Mouse (Mus musculus) embryonic facial prominence, embryonic 12.5 days (tissue): Measurements from ENCODE around the gene Ogfod3. TPM values are rescaled to one million over a fixed set of nuclear protein-coding genes. Genes with fewer than 3 reads are reported as not detected.

ENCODE experiments used
- ATAC-seq: fragments of 200-750 bp; cut with Nextera tagmentation; 2 replicates; pipeline ENCODE4 v1.8.0; 2017; ENCODE audit not compliant: insufficient number of reproducible peaks, insufficient read depth, low FRiP score, low TSS enrichment
- H3K27ac ChIP-seq: fragments of 300-500 bp; sonication (generic); 2 replicates; pipeline ENCODE4 v1.5.1; 2016; ENCODE audit warnings: mild to moderate bottlenecking
- H3K27me3 ChIP-seq: fragments of 300-500 bp; sonication (generic); 2 replicates; pipeline ENCODE4 v1.6.1; 2016; ENCODE audit warnings: mild to moderate bottlenecking, moderate library complexity
- H3K36me3 ChIP-seq: fragments of 300-500 bp; sonication (generic); 2 replicates; pipeline ENCODE4 v1.6.1; 2016; ENCODE audit warnings: mild to moderate bottlenecking
- H3K4me1 ChIP-seq: fragments of 300-500 bp; sonication (generic); 2 replicates; pipeline ENCODE4 v1.6.1; 2016
- H3K4me2 ChIP-seq: fragments of 300-500 bp; sonication (generic); replicated peaks from 2 replicates; pipeline ENCODE4 v1.6.1; 2016; ENCODE audit warnings: mild to moderate bottlenecking, moderate library complexity
- H3K4me3 ChIP-seq: fragments of 300-500 bp; sonication (generic); 2 replicates; pipeline ENCODE4 v1.5.1; 2016; ENCODE audit warnings: mild to moderate bottlenecking
- H3K9ac ChIP-seq: fragments of 300-500 bp; sonication (generic); 2 replicates; pipeline ENCODE4 v1.6.1; 2016; ENCODE audit warnings: mild to moderate bottlenecking, moderate library complexity
- H3K9me3 ChIP-seq: fragments of 300-500 bp; sonication (generic); 2 replicates; pipeline ENCODE4 v1.6.1; 2016; ENCODE audit warnings: mild to moderate bottlenecking, moderate library complexity
- WGBS: fragments of 180-500 bp; shearing (Covaris S2); methylation state at CpG from one replicate; pipeline ENCODE4 v1.1.7; 2016; 5-methylcytosine and 5-hydroxymethylcytosine counted together
- polyA plus RNA-seq: library from polyadenylated mRNA; unstranded; fragments of >200 nt; fragmentation: Nextera tagmentation; extraction: Ambion mirVana; gene quantifications from 2 replicates; pipeline ENCODE4 v1.2.1, GENCODE M21; 2016

The Ogfod3 gene
- polyA plus RNA-seq, 1 experiment from 2014 or later: 22.9 TPM

DNA sequence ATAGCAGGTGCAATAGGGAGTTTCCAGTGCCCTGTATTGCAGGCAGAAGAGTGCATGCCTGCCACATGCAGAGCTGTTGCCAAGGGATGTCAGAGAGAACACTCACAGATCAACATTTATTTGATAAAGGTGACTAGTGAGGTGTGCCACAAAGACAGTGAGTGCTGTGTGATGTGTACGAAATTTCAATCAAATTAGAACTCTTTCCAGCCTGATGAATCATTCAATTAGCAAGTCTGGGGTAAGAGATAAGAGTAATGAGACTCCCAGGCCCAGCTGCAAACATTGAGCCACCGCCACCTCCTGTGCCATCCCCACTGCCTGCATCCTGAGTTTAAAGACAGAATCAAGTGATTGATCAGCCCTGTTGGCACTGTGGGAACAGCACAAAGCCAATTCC lies 11.8 kb downstream of the Ogfod3 start:
- no peak overlapping the region for H3K4me2 ChIP-seq
- ATAC-seq: no peak
- no peak overlapping the region for H3K4me3 ChIP-seq
- H3K36me3 ChIP-seq: peaks cover 8% of the 10 kb centered on the region; the same call in 1 of the 2 replicates
- no peaks in the 10 kb centered on the region for H3K4me1 ChIP-seq
- H3K27ac ChIP-seq: no peak overlapping the region
- H3K9ac ChIP-seq: no peak overlapping the region
- no peaks in the 10 kb centered on the region for H3K27me3 ChIP-seq
- 76% methylated on average over 2 of the region's 2 CpGs for WGBS
- no peaks in the 10 kb centered on the region for H3K9me3 ChIP-seq

DNA sequence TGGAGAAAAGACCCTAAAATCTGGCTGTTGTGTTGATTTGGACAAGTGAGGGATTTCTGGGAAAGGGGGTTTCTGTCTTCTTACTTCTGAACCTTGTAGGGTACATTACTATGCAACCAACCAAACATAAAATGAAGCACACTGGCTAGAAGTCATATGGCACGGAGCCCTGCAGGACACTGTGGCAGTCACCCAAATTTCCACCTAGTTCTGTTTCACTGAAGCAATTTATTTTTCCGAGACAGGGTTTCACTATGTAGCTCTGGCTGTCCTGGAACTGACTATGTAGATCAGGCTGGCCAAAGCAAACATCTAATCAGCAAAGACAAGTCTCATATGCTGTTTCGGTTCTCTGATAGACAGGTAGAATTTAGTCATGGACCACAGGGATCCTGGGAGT lies 14.8 kb downstream of the Ogfod3 start:
- Histone ChIP-seq H3K4me1 (no peaks in the 10 kb centered on the region), H3K9ac (no peak overlapping the region), H3K27me3 (no peaks in the 10 kb centered on the region), H3K4me2 (no peak overlapping the region), H3K36me3 (peaks cover 8% of the 10 kb centered on the region; the same call in 1 of the 2 replicates), H3K9me3 (no peaks in the 10 kb centered on the region), H3K27ac (no peak overlapping the region), H3K4me3 (no peak overlapping the region)
- WGBS: 87% methylated on average over 3 of the region's 3 CpGs
- ATAC-seq: no peak

DNA sequence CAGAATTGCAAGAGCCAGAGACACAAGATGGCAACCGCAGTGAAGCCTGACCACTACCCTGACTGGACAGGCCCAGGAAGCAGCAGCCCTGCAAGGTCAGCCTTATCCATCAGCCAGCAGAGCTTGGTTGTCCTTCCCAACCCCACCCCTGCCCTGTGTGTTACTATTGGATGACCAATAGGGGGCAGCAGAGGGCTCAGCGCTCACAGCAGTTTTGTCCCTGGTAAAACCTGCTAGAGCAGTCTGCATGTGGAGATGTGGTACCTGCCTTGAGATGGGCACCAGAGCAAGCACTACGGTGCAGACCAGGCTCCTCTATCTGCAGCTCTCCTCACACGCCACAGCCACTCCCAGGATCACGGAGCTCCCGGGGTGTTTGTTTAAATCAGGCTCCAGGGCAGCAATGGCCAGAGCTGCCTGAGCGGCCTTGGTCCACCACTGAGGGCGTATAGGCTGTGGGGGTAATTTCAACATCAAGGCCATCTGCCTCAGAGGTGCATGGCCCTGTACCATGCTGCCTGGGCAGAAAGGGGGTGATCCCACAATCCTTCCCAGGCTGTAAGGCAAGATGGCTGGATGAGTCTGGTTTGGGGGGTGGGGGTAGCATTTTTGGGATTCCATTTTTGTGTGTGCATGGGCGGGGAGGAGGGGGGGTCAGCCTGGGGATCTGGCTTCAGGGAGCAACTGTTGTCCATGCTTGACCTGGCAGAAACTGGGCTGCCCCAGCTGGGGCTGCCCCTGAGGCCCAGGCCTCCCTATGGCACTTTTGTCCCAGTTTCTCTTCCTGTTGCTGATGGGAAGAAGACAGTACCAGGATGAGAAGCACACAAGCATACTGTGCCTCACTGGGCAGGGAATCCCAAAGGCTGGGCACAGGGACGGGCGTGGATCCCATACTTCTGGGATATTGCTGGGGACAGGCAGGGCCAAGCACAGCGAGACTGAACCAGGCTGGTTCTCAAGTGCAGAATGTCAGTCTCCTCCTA lies 27.9 kb downstream of the Ogfod3 start:
- Histone ChIP-seq H3K9ac (no peak overlapping the region), H3K4me1 (no peaks in the 10 kb centered on the region), H3K4me3 (no peak overlapping the region), H3K4me2 (no peak overlapping the region), H3K9me3 (no peaks in the 10 kb centered on the region), H3K27me3 (no peaks in the 10 kb centered on the region), H3K36me3 (peaks cover 4% of the 10 kb centered on the region; the same call in 1 of the 2 replicates), H3K27ac (no peak overlapping the region)
- 56% methylated on average over 12 of the region's 12 CpGs for WGBS
- ATAC-seq: peak; percentile 73; the same call in 1 of the 2 replicates

DNA sequence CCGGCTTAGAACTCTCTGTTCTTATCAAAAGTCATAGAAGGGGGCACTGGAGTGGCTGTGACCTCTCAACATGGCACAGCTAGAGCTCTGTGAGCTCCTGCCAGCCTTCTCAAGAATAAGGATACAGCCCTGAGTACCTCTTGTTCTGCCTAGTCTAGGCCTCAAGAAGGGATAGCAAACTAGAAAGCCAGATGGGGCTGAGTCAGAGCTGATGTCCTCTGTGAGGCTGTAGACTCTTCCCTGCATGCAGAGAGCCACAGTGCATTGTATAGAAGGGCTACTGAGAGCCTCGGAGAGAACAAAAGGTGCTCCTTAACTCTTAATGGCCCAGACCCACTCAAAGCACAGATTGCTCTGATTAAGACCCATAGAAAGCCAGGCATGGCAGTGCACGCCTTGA lies 30.3 kb downstream of the Ogfod3 start:
- Histone ChIP-seq H3K4me3 (no peak overlapping the region), H3K27ac (no peak overlapping the region), H3K9me3 (no peaks in the 10 kb centered on the region), H3K27me3 (no peaks in the 10 kb centered on the region), H3K36me3 (no peaks in the 10 kb centered on the region), H3K4me1 (no peaks in the 10 kb centered on the region), H3K9ac (no peak overlapping the region), H3K4me2 (no peak overlapping the region)
- 49% methylated on average over 3 of the region's 3 CpGs for WGBS
- ATAC-seq: no peak

- H3K4me2 ChIP-seq: no peak overlapping the region
- no peak overlapping the region for H3K9ac ChIP-seq
- WGBS: 83% methylated on average over 5 of the region's 5 CpGs
- H3K36me3 ChIP-seq: no peaks in the 10 kb centered on the region
- no peak overlapping the region for H3K4me3 ChIP-seq
- no peaks in the 10 kb centered on the region for H3K27me3 ChIP-seq
- H3K4me1 ChIP-seq: no peaks in the 10 kb centered on the region
- ATAC-seq: no peak
- H3K27ac ChIP-seq: no peak overlapping the region
- H3K9me3 ChIP-seq: no peaks in the 10 kb centered on the region
Measured at GRCm38 (mm10) chr11:121173203-121173602, 31.3 kb downstream of the Ogfod3 start.

GRCm38 (mm10) chr11:121163751-121164150 lies 40.8 kb downstream of the Ogfod3 start:
- Histone ChIP-seq H3K27me3 (no peaks in the 10 kb centered on the region; the same call in 1 of the 2 replicates), H3K27ac (no peak overlapping the region), H3K4me1 (no peaks in the 10 kb centered on the region; the same call in 1 of the 2 replicates), H3K9me3 (no peaks in the 10 kb centered on the region), H3K4me2 (no peak overlapping the region), H3K9ac (no peak overlapping the region), H3K4me3 (no peak overlapping the region), H3K36me3 (no peaks in the 10 kb centered on the region)
- WGBS: 88% methylated on average over 4 of the region's 4 CpGs
- ATAC-seq: no peak

- 89% methylated on average over 26 of the region's 26 CpGs for WGBS
- no peaks in the 10 kb centered on the region for H3K36me3 ChIP-seq
- H3K9me3 ChIP-seq: no peaks in the 10 kb centered on the region
- no peak for ATAC-seq
- no peak overlapping the region for H3K4me2 ChIP-seq
- peaks cover 24% of the 10 kb centered on the region for H3K27me3 ChIP-seq
- no peak overlapping the region for H3K27ac ChIP-seq
- peaks cover 7% of the 10 kb centered on the region for H3K4me1 ChIP-seq
- no peak overlapping the region for H3K4me3 ChIP-seq
- no peak overlapping the region for H3K9ac ChIP-seq
Measured at GRCm38 (mm10) chr11:121160636-121161346, 43.7 kb downstream of the Ogfod3 start.

DNA sequence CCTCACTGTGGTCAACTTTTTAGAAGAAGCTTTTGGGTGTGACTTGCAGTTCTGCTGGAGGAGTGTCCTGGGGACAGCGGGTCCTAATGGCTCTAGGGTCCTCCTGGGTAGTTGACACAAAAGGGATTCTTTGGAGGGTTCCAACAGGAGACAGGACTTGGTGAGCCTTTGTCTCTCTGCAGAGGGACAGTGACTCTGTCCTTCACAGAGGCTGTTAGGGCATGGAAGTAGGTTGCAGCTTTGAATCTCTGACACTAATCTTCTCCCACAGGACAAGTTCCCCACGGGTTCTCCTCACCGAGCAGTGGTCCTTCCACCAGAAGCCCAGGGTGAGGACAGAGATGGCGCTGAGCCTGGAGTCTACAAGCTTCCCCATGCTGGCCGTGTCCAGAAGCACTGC lies 44.5 kb downstream of the Ogfod3 start, which contains the start of gene Uts2r:
Gene Uts2r (plus strand): TSS at position 301 of the 400 bp plus-strand sequence.
- H3K9me3 ChIP-seq: no peaks in the 10 kb centered on the region
- no peak within 1 kb of the TSS for H3K9ac ChIP-seq
- H3K4me3 ChIP-seq: no peak within 1 kb of the TSS
- peaks cover 7% of the 10 kb centered on the region for H3K4me1 ChIP-seq
- ATAC-seq: no peak
- no peaks in the 10 kb centered on the region for H3K36me3 ChIP-seq
- 87% methylated on average over 5 of the region's 5 CpGs for WGBS
- H3K27ac ChIP-seq: no peak within 1 kb of the TSS
- H3K27me3 ChIP-seq: peaks cover 32% of the 10 kb centered on the region
- H3K4me2 ChIP-seq: no peak within 1 kb of the TSS

DNA sequence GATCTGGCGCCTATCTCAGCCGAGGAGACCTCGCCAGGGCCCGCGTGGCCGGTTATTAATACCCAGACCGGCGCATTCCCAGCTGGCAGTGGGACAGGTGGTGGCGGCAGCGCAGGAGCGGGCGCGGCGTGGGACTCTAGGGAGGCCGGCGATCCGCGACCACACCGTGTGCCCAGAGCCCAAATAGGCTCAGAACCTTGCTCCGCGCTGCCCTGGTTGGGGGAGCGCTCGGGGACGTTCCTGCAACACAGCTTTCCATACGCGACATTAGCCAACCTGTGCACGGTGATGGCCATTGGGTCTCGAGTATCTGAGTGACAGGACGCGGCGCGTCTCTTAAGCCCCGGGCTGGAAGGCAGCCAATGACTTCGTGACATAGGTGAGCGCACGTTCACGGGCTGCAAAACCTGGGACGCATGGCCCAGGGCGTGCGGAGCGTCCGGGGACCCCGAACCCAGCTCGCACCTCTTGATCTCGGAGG lies 48.1 kb downstream of the Ogfod3 start:
- Histone ChIP-seq H3K9me3 (no peaks in the 10 kb centered on the region), H3K27me3 (peaks cover 38% of the 10 kb centered on the region), H3K4me3 (peak overlapping the region; percentile 39), H3K4me1 (peaks cover 7% of the 10 kb centered on the region), H3K4me2 (peak overlapping the region; percentile 53), H3K36me3 (no peaks in the 10 kb centered on the region), H3K9ac (no peak overlapping the region), H3K27ac (no peak overlapping the region)
- WGBS: 1% methylated on average over 45 of the region's 45 CpGs
- ATAC-seq: no peak

- peaks cover 38% of the 10 kb centered on the region for H3K27me3 ChIP-seq
- H3K4me2 ChIP-seq: no peak overlapping the region
- no peak for ATAC-seq
- H3K4me3 ChIP-seq: no peak overlapping the region
- H3K27ac ChIP-seq: no peak overlapping the region
- WGBS: 34% methylated on average over 4 of the region's 4 CpGs
- H3K9me3 ChIP-seq: no peaks in the 10 kb centered on the region
- H3K36me3 ChIP-seq: no peaks in the 10 kb centered on the region
- H3K9ac ChIP-seq: no peak overlapping the region
- H3K4me1 ChIP-seq: peaks cover 7% of the 10 kb centered on the region; the same call in 1 of the 2 replicates
Measured at GRCm38 (mm10) chr11:121154203-121154602, 50.3 kb downstream of the Ogfod3 start.

GRCm38 (mm10) chr11:121148193-121148592 lies 56.3 kb downstream of the Ogfod3 start:
- no peaks in the 10 kb centered on the region for H3K36me3 ChIP-seq
- 80% methylated on average over 3 of the region's 3 CpGs for WGBS
- H3K4me3 ChIP-seq: no peak overlapping the region
- ATAC-seq: no peak
- no peak overlapping the region for H3K9ac ChIP-seq
- H3K27ac ChIP-seq: no peak overlapping the region
- H3K4me2 ChIP-seq: no peak overlapping the region
- no peaks in the 10 kb centered on the region for H3K4me1 ChIP-seq
- no peaks in the 10 kb centered on the region for H3K9me3 ChIP-seq
- H3K27me3 ChIP-seq: no peaks in the 10 kb centered on the region
